Mouse (Mus musculus) liver, embryonic 14.5 days (tissue): ENCODE measurements around the gene Abcf3.

Source experiments
- CTCF ChIP-seq: IDR thresholded peaks from 2 replicates; pipeline ENCODE4 v1.5.1; 2016; ENCODE audit warnings: antibody characterized with exemption, low read depth, control low read depth
- EP300 ChIP-seq: IDR thresholded peaks from 2 replicates; pipeline ENCODE4 v1.6.1; 2016; ENCODE audit warnings: antibody characterized with exemption, low read depth

DNA sequence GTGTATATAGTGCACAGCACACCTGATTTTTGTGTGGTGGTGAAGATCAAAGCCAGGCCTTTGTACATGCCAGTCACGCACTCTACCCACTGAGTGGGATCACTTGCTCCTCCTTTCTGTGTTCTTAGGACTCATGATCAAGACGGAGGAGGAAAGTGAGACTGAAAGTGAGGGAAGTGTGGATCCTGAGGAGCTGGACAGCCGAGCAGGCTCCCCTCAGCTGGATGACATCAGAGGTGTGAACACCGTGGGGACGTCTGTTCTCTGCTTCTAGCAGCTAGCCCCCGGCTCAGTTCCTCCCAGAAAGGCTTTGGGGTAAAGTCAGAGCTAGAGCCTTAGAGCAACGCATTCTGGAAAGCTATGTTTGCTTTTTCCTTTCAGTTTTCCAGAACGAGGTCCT, 42.4 kb upstream of the Abcf3 start:
- no peak for TF ChIP-seq CTCF
- TF ChIP-seq EP300 = no peak
